Mouse (Mus musculus): Measurements from ENCODE around the gene Pdgfa.

DNA sequence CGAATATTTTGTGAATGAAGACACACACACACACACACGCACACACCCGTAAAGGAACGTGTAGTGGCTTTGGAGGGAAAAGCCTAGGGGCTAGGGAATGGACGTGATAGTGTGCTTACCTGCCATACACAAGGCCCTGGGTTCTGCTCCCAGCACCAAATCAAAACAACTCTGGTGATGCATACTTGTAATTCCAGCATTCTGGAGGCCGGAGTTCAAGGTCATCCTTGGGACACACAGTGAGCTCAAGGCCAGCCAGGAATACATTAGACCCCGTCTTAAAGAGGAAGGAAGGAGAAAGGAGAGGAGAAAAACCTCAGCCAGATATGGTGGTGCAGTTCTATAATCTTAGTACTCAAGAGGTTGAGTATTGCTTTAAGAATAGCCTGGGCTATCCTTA lies 2.5 kb upstream of the Pdgfa start:
- TF ChIP-seq POLR2A (IDR thresholded peaks at IDR 0.05; ENCODE audit: borderline replicate concordance, extremely low read depth, insufficient read depth, insufficient read length, poor library complexity, severe bottlenecking): no peak
- TF ChIP-seq CTCF (IDR thresholded peaks at IDR 0.05; ENCODE audit: borderline replicate concordance, extremely low read depth, insufficient read depth, insufficient read length): no peak

Data from brain, embryonic 14.5 days (tissue).